Mouse (Mus musculus): Measurements from ENCODE around the gene Htra3. TPM values are rescaled to one million over a fixed set of nuclear protein-coding genes. Genes with fewer than 3 reads are reported as not detected.

The Htra3 gene
- polyA plus RNA-seq, 1 experiment from 2014 or later, result 22.4 TPM

DNA sequence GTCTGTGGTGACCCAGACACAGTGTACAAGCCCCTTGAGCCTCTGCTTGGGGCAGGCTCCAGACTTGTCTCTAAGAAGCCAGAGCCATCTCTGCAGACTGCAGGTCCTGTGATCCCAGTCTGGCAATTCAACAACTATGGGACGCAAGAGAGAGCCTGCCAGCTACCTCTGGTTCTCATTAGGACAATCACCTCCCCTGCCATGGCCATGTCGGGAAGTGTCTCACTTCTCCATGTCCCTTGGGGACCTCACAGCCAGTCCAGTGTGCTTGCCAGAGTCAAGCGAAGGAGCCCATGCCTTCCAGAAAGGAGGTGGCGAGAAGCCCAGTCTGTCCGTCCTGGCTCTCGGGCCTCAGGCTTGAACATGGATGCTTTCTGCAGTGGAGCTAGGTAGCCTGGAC, 46.7 kb downstream of the Htra3 start:
- no peak for DNase-seq (ENCODE audit: low spot score)
- Histone ChIP-seq H3K36me3 (ENCODE audit: insufficient read depth, low read length) (no peaks in the 10 kb centered on the region), H3K9ac (ENCODE audit: low read depth, low read length) (no peak overlapping the region), H3K4me3 (replicated peaks; ENCODE audit: low read depth, low read length) (no peak overlapping the region), H3K4me2 (ENCODE audit: low read length) (no peak overlapping the region), H3K27ac (no peak overlapping the region), H3K4me1 (replicated peaks; ENCODE audit: insufficient read depth, low read length) (no peaks in the 10 kb centered on the region), H3K27me3 (ENCODE audit: insufficient read depth, low read length) (no peaks in the 10 kb centered on the region), H3K9me3 (replicated peaks; ENCODE audit: low read length) (no peaks in the 10 kb centered on the region)
- TF ChIP-seq CTCF (IDR thresholded peaks at IDR 0.05; ENCODE audit: low read depth), result no peak
- WGBS, result 85% methylated on average over 6 of the region's 6 CpGs
- no peak for ATAC-seq (replicated peaks; ENCODE audit: low FRiP score, low read depth)

DNA sequence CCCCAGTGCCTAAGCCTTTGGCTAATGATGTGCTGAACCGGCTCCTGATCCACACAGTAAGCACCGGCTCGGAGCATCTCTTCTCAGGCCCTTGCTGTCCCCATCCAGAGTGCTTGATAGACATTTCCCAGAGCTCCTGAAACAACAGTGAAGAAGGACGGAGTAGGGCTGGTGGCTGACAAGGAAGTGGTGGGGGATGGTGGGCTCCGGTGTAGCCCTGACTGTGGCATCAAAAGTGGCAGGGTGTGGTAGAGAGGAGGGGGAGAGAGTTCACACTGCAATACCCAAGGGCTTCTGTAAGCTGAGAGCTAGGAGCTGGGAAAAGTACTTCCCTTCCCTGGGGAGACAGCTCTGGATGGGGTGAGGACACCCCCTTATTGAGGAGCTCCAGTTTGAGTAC, 47.8 kb downstream of the Htra3 start:
- H3K9ac ChIP-seq (ENCODE audit: low read depth, low read length), result no peak overlapping the region
- no peak for TF ChIP-seq CTCF (IDR thresholded peaks at IDR 0.05; ENCODE audit: low read depth)
- no peaks in the 10 kb centered on the region for H3K27me3 ChIP-seq (ENCODE audit: insufficient read depth, low read length)
- DNase-seq (ENCODE audit: low spot score) (no peak), ATAC-seq (replicated peaks; ENCODE audit: low FRiP score, low read depth) (no peak)
- H3K4me2 ChIP-seq (ENCODE audit: low read length), result no peak overlapping the region
- no peak overlapping the region for H3K27ac ChIP-seq
- no peaks in the 10 kb centered on the region for H3K36me3 ChIP-seq (ENCODE audit: insufficient read depth, low read length)
- H3K4me1 ChIP-seq (replicated peaks; ENCODE audit: insufficient read depth, low read length), result no peaks in the 10 kb centered on the region
- 69% methylated on average over 5 of the region's 5 CpGs for WGBS
- H3K4me3 ChIP-seq (replicated peaks; ENCODE audit: low read depth, low read length), result no peak overlapping the region
- H3K9me3 ChIP-seq (replicated peaks; ENCODE audit: low read length), result no peaks in the 10 kb centered on the region

DNA sequence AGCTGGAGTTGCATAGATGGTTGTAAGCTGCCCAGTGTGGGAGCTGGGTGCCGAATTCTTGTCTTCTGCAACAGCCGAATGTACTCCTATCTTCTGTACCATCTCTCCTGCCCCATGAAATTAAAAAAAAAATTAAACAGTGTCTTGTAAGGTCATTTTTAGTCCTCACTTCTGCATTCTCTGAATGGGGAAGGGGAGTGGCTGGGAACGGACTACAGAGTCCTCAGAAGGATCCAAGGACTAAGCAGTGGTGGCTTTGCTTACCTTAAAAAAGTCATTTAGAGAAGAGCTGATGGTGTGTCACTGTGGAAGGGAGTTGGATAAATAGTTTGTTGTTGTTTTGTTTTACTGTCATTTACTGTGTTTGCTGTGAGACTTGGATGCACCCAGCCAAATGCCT, 48.4 kb downstream of the Htra3 start:
- WGBS, result 76% methylated on average over 3 of the region's 3 CpGs
- Histone ChIP-seq H3K4me2 (ENCODE audit: low read length) (no peak overlapping the region), H3K27ac (no peak overlapping the region), H3K4me1 (replicated peaks; ENCODE audit: insufficient read depth, low read length) (no peaks in the 10 kb centered on the region), H3K9me3 (replicated peaks; ENCODE audit: low read length) (no peaks in the 10 kb centered on the region), H3K9ac (ENCODE audit: low read depth, low read length) (no peak overlapping the region), H3K27me3 (ENCODE audit: insufficient read depth, low read length) (no peaks in the 10 kb centered on the region), H3K36me3 (ENCODE audit: insufficient read depth, low read length) (no peaks in the 10 kb centered on the region), H3K4me3 (replicated peaks; ENCODE audit: low read depth, low read length) (no peak overlapping the region)
- TF ChIP-seq CTCF (IDR thresholded peaks at IDR 0.05; ENCODE audit: low read depth), result no peak
- DNase-seq (ENCODE audit: low spot score) (no peak), ATAC-seq (replicated peaks; ENCODE audit: low FRiP score, low read depth) (no peak)

DNA sequence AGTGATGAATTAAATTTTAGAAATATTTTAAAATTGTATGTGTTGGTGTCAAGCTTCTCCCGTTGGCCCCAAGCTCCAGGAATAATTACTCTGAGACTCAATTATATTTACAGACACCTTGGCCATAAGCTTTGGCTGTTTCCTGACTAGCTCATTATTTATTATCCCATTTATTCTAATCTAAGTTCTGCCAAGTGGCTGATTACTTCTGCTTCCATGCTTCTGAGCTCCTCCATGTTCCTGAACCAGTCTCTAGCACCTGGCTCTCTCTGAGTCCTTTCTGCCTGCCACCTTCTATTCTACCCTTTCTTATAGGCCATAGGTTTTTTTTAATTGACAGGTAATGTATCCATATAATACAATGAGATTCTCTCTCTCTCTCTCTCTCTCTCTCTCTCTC, 48.9 kb downstream of the Htra3 start:
- Histone ChIP-seq H3K4me3 (replicated peaks; ENCODE audit: low read depth, low read length) (no peak overlapping the region), H3K27ac (no peak overlapping the region), H3K27me3 (ENCODE audit: insufficient read depth, low read length) (no peaks in the 10 kb centered on the region), H3K9me3 (replicated peaks; ENCODE audit: low read length) (no peaks in the 10 kb centered on the region), H3K36me3 (ENCODE audit: insufficient read depth, low read length) (no peaks in the 10 kb centered on the region), H3K9ac (ENCODE audit: low read depth, low read length) (no peak overlapping the region), H3K4me1 (replicated peaks; ENCODE audit: insufficient read depth, low read length) (no peaks in the 10 kb centered on the region), H3K4me2 (ENCODE audit: low read length) (no peak overlapping the region)
- DNase-seq (ENCODE audit: low spot score) (no peak), ATAC-seq (replicated peaks; ENCODE audit: low FRiP score, low read depth) (no peak)
- no peak for TF ChIP-seq CTCF (IDR thresholded peaks at IDR 0.05; ENCODE audit: low read depth)
- 60% methylated on average over 1 of the region's 1 CpGs for WGBS

DNA sequence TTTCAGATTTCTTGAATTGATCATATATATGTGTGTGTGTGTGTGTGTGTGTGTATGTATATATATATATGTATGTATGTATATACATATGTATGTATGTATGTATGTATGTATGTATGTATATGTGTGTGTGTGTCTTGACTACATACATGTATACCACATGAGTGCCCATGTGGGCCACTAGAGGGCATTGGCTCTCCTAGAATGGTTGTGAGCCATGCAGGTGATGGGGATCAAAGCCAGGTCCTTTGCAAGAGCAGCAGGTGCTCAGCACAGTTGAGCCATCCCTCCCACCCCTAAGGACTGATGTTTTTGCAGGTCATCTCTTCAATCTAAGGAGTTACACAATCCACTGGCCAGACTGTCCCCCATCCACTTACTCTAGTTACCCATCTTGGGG, 50.2 kb downstream of the Htra3 start:
- TF ChIP-seq CTCF (IDR thresholded peaks at IDR 0.05; ENCODE audit: low read depth), result peak; percentile 31; the same call in 1 of the 2 replicates
- DNase-seq (ENCODE audit: low spot score) (no peak), ATAC-seq (replicated peaks; ENCODE audit: low FRiP score, low read depth) (no peak)
- Histone ChIP-seq H3K4me2 (ENCODE audit: low read length) (no peak overlapping the region), H3K36me3 (ENCODE audit: insufficient read depth, low read length) (no peaks in the 10 kb centered on the region), H3K4me1 (replicated peaks; ENCODE audit: insufficient read depth, low read length) (no peaks in the 10 kb centered on the region), H3K4me3 (replicated peaks; ENCODE audit: low read depth, low read length) (no peak overlapping the region), H3K9ac (ENCODE audit: low read depth, low read length) (no peak overlapping the region), H3K27ac (no peak overlapping the region), H3K9me3 (replicated peaks; ENCODE audit: low read length) (no peaks in the 10 kb centered on the region), H3K27me3 (ENCODE audit: insufficient read depth, low read length) (no peaks in the 10 kb centered on the region)

DNA sequence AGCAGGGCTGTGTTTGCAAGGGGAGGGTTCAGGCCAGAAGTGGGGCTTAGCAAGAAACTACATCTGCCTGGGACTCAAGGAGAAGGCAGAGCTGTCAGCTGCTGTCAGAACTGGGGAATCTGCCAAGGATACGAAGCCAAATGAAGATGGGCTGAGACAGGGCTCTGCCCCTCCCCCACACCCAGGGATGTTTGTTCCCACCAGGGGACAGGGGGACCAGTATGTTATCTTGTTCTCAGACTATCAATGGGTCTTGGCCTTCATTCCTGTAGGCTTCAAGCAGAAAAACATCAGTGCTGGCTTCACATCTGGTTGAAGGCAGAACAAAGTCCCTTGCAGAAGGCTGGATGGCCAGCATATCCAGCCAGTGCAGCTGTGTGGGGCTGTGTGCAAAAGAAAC, 50.9 kb downstream of the Htra3 start:
- DNase-seq (ENCODE audit: low spot score), result peak; percentile 8

DNA sequence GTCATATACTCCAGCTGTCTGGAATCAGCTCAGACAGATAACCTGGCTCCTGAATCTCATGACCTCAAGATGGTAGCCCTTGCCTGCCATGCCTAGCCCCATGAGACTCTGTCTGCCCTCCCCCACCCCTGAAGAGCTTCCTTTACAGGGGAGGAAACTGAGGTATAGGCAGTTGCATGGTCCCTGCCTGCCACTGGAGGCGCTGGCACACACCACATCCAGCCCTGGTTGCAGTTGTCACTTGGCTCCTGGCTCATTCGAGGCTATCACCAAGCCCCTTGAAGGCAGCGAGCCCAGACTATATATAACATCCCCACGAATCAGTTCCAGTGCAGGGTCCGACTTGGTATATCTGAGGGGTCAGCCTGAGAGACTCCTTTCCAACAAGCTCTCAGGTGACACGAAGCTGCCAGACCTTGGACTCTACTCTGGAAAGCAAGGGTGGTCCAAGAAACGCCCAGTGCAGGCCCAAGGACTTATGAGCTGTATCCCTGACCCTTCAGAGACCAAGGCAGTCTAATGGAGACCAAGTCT, 52.2 kb downstream of the Htra3 start:
- no peak overlapping the region for H3K4me3 ChIP-seq (replicated peaks; ENCODE audit: low read depth, low read length)
- no peak overlapping the region for H3K9ac ChIP-seq (ENCODE audit: low read depth, low read length)
- H3K36me3 ChIP-seq (ENCODE audit: insufficient read depth, low read length), result no peaks in the 10 kb centered on the region
- ATAC-seq (replicated peaks; ENCODE audit: low FRiP score, low read depth) (no peak), DNase-seq (ENCODE audit: low spot score) (no peak)
- H3K9me3 ChIP-seq (replicated peaks; ENCODE audit: low read length), result no peaks in the 10 kb centered on the region
- no peak overlapping the region for H3K4me2 ChIP-seq (ENCODE audit: low read length)
- WGBS, result 61% methylated on average over 7 of the region's 7 CpGs
- no peak overlapping the region for H3K27ac ChIP-seq
- H3K4me1 ChIP-seq (replicated peaks; ENCODE audit: insufficient read depth, low read length), result no peaks in the 10 kb centered on the region
- TF ChIP-seq CTCF (IDR thresholded peaks at IDR 0.05; ENCODE audit: low read depth), result peak; percentile 43
- no peaks in the 10 kb centered on the region for H3K27me3 ChIP-seq (ENCODE audit: insufficient read depth, low read length)

More for the DNA sequence above, 50.9 kb downstream of the Htra3 start:
- ATAC-seq (replicated peaks; ENCODE audit: low FRiP score, low read depth), result no peak
- no peak overlapping the region for H3K4me2 ChIP-seq (ENCODE audit: low read length)
- H3K27me3 ChIP-seq (ENCODE audit: insufficient read depth, low read length), result no peaks in the 10 kb centered on the region
- no peaks in the 10 kb centered on the region for H3K36me3 ChIP-seq (ENCODE audit: insufficient read depth, low read length)
- H3K4me1 ChIP-seq (replicated peaks; ENCODE audit: insufficient read depth, low read length), result no peaks in the 10 kb centered on the region
- no peak overlapping the region for H3K9ac ChIP-seq (ENCODE audit: low read depth, low read length)
- H3K27ac ChIP-seq, result no peak overlapping the region
- H3K4me3 ChIP-seq (replicated peaks; ENCODE audit: low read depth, low read length), result no peak overlapping the region
- H3K9me3 ChIP-seq (replicated peaks; ENCODE audit: low read length), result no peaks in the 10 kb centered on the region
- WGBS, result 48% methylated on average over 1 of the region's 1 CpGs
- no peak for TF ChIP-seq CTCF (IDR thresholded peaks at IDR 0.05; ENCODE audit: low read depth)

Data from kidney, postnatal 0 days (tissue).